Mouse (Mus musculus): ENCODE results near the gene Rnf144b.

Gene Rnf144b

GRCm38 (mm10) chr13:47180776-47181175 lies 58.3 kb downstream of the Rnf144b start:
- no peak for DNase-seq (ENCODE audit: low read depth)

- no peak for DNase-seq (ENCODE audit: low read depth)
Measured at GRCm38 (mm10) chr13:47182366-47182765, 59.9 kb downstream of the Rnf144b start.

- DNase-seq (ENCODE audit: low read depth) = no peak
Measured at GRCm38 (mm10) chr13:47183033-47183730, 60.7 kb downstream of the Rnf144b start.

GRCm38 (mm10) chr13:47183771-47184170 lies 61.3 kb downstream of the Rnf144b start:
- DNase-seq (ENCODE audit: low read depth) = no peak

GRCm38 (mm10) chr13:47187836-47188235 lies 65.4 kb downstream of the Rnf144b start:
- no peak for DNase-seq (ENCODE audit: low read depth)

- DNase-seq (ENCODE audit: low read depth) = no peak
Measured at GRCm38 (mm10) chr13:47189971-47190370, 67.5 kb downstream of the Rnf144b start.

- no peak for DNase-seq (ENCODE audit: low read depth)
Measured at GRCm38 (mm10) chr13:47192200-47192599, 69.7 kb downstream of the Rnf144b start.

- DNase-seq (ENCODE audit: low read depth) = no peak
Measured at GRCm38 (mm10) chr13:47192771-47193170, 70.3 kb downstream of the Rnf144b start.

GRCm38 (mm10) chr13:47193326-47194153 lies 71.1 kb downstream of the Rnf144b start:
- DNase-seq (ENCODE audit: low read depth) = peak; percentile 2

GRCm38 (mm10) chr13:47194695-47195094 lies 72.2 kb downstream of the Rnf144b start:
- no peak for DNase-seq (ENCODE audit: low read depth)

GRCm38 (mm10) chr13:47195491-47195890 lies 73.0 kb downstream of the Rnf144b start:
- DNase-seq (ENCODE audit: low read depth) = no peak

- DNase-seq (ENCODE audit: low read depth) = no peak
Measured at GRCm38 (mm10) chr13:47200011-47200670, 77.7 kb downstream of the Rnf144b start.

GRCm38 (mm10) chr13:47201962-47202624 lies 79.6 kb downstream of the Rnf144b start:
- DNase-seq (ENCODE audit: low read depth) = no peak

- no peak for DNase-seq (ENCODE audit: low read depth)
Measured at GRCm38 (mm10) chr13:47210496-47210895, 88.0 kb downstream of the Rnf144b start.

GRCm38 (mm10) chr13:47210992-47211391 lies 88.5 kb downstream of the Rnf144b start:
- no peak for DNase-seq (ENCODE audit: low read depth)

GRCm38 (mm10) chr13:47211581-47211980 lies 89.1 kb downstream of the Rnf144b start:
- no peak for DNase-seq (ENCODE audit: low read depth)

GRCm38 (mm10) chr13:47213817-47214216 lies 91.4 kb downstream of the Rnf144b start:
- no peak for DNase-seq (ENCODE audit: low read depth)

- no peak for DNase-seq (ENCODE audit: low read depth)
Measured at GRCm38 (mm10) chr13:47214895-47215294, 92.4 kb downstream of the Rnf144b start.

- DNase-seq (ENCODE audit: low read depth) = no peak
Measured at GRCm38 (mm10) chr13:47215815-47216585, 93.5 kb downstream of the Rnf144b start.

GRCm38 (mm10) chr13:47217107-47217571 lies 94.7 kb downstream of the Rnf144b start:
- DNase-seq (ENCODE audit: low read depth) = no peak

GRCm38 (mm10) chr13:47218351-47218750 lies 95.9 kb downstream of the Rnf144b start:
- DNase-seq (ENCODE audit: low read depth) = no peak
